Mouse (Mus musculus): ENCODE results near the gene Polr2j.

DNA sequence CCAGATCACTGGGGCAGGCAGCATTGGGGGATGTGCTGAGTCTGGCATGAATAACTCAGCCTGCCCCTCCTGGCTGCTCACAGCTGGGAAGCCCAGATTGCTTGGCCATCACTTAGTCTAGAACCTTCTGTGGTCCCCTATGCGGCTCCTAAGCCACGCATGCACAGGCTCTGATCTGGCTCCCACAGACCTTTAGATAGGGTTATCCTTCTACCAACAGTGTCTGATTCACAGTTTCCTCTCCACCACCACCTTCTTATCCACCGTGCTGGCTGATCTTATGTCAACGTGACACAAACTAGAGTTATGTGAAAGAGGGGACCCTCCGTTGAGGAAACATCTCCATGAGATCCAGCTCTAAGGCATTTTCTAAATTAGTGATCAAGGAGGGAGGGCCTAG, 41.4 kb upstream of the Polr2j start:
- TF ChIP-seq CTCF (IDR thresholded peaks at IDR 0.05; ENCODE audit: low read depth) (no peak), EP300 (optimal IDR thresholded peaks at IDR 0.05) (no peak)
